Mouse (Mus musculus) hindbrain, embryonic 11.5 days (tissue): ENCODE results near the gene Ddx39b. TPM values are rescaled to one million over a fixed set of nuclear protein-coding genes. Genes with fewer than 3 reads are reported as not detected.

Experiments
- ATAC-seq: fragments of 200-750 bp; cut with Nextera tagmentation; 2 replicates; pipeline ENCODE4 v1.8.0; 2017; ENCODE audit warnings: mild to moderate bottlenecking, moderate TSS enrichment, moderate library complexity; ENCODE audit not compliant: low FRiP score
- DNase-seq: peaks from one replicate; pipeline ENCODE4 v3.0.0-alpha.2; 2015; ENCODE audit warnings: low spot score
- H3K27ac ChIP-seq: fragments of 300-500 bp; sonication (generic); 2 replicates; pipeline ENCODE4 v1.5.1; 2014; ENCODE audit warnings: mild to moderate bottlenecking, low read depth, low read length
- H3K27me3 ChIP-seq: fragments of 300-500 bp; sonication (generic); 2 replicates; pipeline ENCODE4 v1.6.1; 2014; ENCODE audit warnings: mild to moderate bottlenecking, low read length, moderate library complexity, mixed read lengths; ENCODE audit not compliant: control insufficient read depth, insufficient read depth
- H3K36me3 ChIP-seq: fragments of 300-500 bp; sonication (generic); 2 replicates; pipeline ENCODE4 v1.6.1; 2014; ENCODE audit warnings: mild to moderate bottlenecking, low read length, moderate library complexity, mixed read lengths; ENCODE audit not compliant: control insufficient read depth, insufficient read depth
- H3K4me1 ChIP-seq: fragments of 300-500 bp; sonication (generic); replicated peaks from 2 replicates; pipeline ENCODE4 v1.6.1; 2014; ENCODE audit warnings: low read length, mixed read lengths; ENCODE audit not compliant: control insufficient read depth, insufficient read depth
- H3K4me2 ChIP-seq: fragments of 300-500 bp; sonication (generic); replicated peaks from 2 replicates; pipeline ENCODE4 v1.6.1; 2014; ENCODE audit warnings: mild to moderate bottlenecking, low read depth, low read length
- H3K4me3 ChIP-seq: fragments of 300-500 bp; sonication (generic); 2 replicates; pipeline ENCODE4 v1.5.1; 2014; ENCODE audit warnings: low read depth, low read length
- H3K9ac ChIP-seq: fragments of 300-500 bp; sonication (generic); 2 replicates; pipeline ENCODE4 v1.6.1; 2014; ENCODE audit warnings: low read depth, low read length
- H3K9me3 ChIP-seq: fragments of 300-500 bp; sonication (generic); 2 replicates; pipeline ENCODE4 v1.6.1; 2016; ENCODE audit warnings: low read length; ENCODE audit not compliant: control insufficient read depth
- WGBS: fragments of 180-500 bp; shearing (Covaris S2); extraction: QIAGEN DNeasy Blood & Tissue Kit; methylation state at CpG from one replicate; pipeline ENCODE4 v1.1.7; 2014; 5-methylcytosine and 5-hydroxymethylcytosine counted together
- polyA plus RNA-seq: library from polyadenylated mRNA; unstranded; fragments of >200 nt; fragmentation: Nextera tagmentation; extraction: Ambion mirVana; gene quantifications from 2 replicates; pipeline ENCODE4 v1.2.1, GENCODE M21; 2014

The Ddx39b gene
- polyA plus RNA-seq, 1 experiment from 2014 or later = 633 TPM

GRCm38 (mm10) chr17:35198029-35198428 is 43.5 kb upstream of the Ddx39b start:
- Histone ChIP-seq H3K4me1 (peaks cover 2% of the 10 kb centered on the region; the same call in 1 of the 2 replicates), H3K27ac (no peak overlapping the region), H3K9ac (no peak overlapping the region), H3K4me2 (no peak overlapping the region), H3K27me3 (peaks cover 30% of the 10 kb centered on the region), H3K9me3 (no peaks in the 10 kb centered on the region), H3K36me3 (no peaks in the 10 kb centered on the region), H3K4me3 (no peak overlapping the region)
- 65% methylated on average over 7 of the region's 7 CpGs for WGBS
- ATAC-seq (no peak), DNase-seq (no peak)

- no peak overlapping the region for H3K27ac ChIP-seq
- H3K9ac ChIP-seq = no peak overlapping the region
- ATAC-seq (no peak), DNase-seq (no peak)
- H3K4me2 ChIP-seq = no peak overlapping the region
- no peaks in the 10 kb centered on the region for H3K9me3 ChIP-seq
- WGBS = 32% methylated on average over 8 of the region's 8 CpGs
- peaks cover 30% of the 10 kb centered on the region for H3K27me3 ChIP-seq
- H3K4me1 ChIP-seq = peaks cover 2% of the 10 kb centered on the region; the same call in 1 of the 2 replicates
- no peak overlapping the region for H3K4me3 ChIP-seq
- H3K36me3 ChIP-seq = no peaks in the 10 kb centered on the region
These were observed 42.6 kb upstream of the Ddx39b start for GRCm38 (mm10) chr17:35198946-35199345.

- peaks cover 18% of the 10 kb centered on the region for H3K27me3 ChIP-seq
- WGBS = 88% methylated on average over 11 of the region's 11 CpGs
These were observed 41.1 kb upstream of the Ddx39b start for GRCm38 (mm10) chr17:35200398-35200797.

GRCm38 (mm10) chr17:35201128-35201527 is 40.4 kb upstream of the Ddx39b start:
- no peak overlapping the region for H3K9ac ChIP-seq
- ATAC-seq (no peak), DNase-seq (no peak)
- 69% methylated on average over 11 of the region's 11 CpGs for WGBS
- H3K4me1 ChIP-seq = no peaks in the 10 kb centered on the region
- H3K9me3 ChIP-seq = no peaks in the 10 kb centered on the region
- H3K4me3 ChIP-seq = no peak overlapping the region
- peaks cover 10% of the 10 kb centered on the region for H3K27me3 ChIP-seq
- H3K27ac ChIP-seq = no peak overlapping the region
- no peak overlapping the region for H3K4me2 ChIP-seq
- no peaks in the 10 kb centered on the region for H3K36me3 ChIP-seq

More at GRCm38 (mm10) chr17:35200398-35200797, 41.1 kb upstream of the Ddx39b start:
- Histone ChIP-seq H3K9ac (no peak overlapping the region), H3K27ac (no peak overlapping the region), H3K9me3 (no peaks in the 10 kb centered on the region), H3K4me1 (peaks cover 2% of the 10 kb centered on the region; the same call in 1 of the 2 replicates), H3K4me2 (no peak overlapping the region), H3K4me3 (no peak overlapping the region), H3K36me3 (no peaks in the 10 kb centered on the region)
- ATAC-seq (no peak), DNase-seq (no peak)

- H3K4me2 ChIP-seq = no peak within 1 kb of the TSS
- no peak for ATAC-seq
- 48% methylated on average over 13 of the region's 13 CpGs for WGBS
These were observed 39.8 kb upstream of the Ddx39b start, which contains the start of gene Tnf for GRCm38 (mm10) chr17:35201787-35202186. Gene Tnf (minus strand): TSS chr17:35202007.

GRCm38 (mm10) chr17:35202442-35202841 is 39.1 kb upstream of the Ddx39b start:
- Histone ChIP-seq H3K9me3 (no peaks in the 10 kb centered on the region), H3K36me3 (no peaks in the 10 kb centered on the region), H3K27me3 (peaks cover 6% of the 10 kb centered on the region), H3K4me2 (no peak overlapping the region), H3K4me1 (no peaks in the 10 kb centered on the region), H3K9ac (no peak overlapping the region), H3K27ac (no peak overlapping the region), H3K4me3 (no peak overlapping the region)
- 73% methylated on average over 4 of the region's 4 CpGs for WGBS
- ATAC-seq = no peak
- DNase-seq = no peak

More at GRCm38 (mm10) chr17:35201787-35202186, 39.8 kb upstream of the Ddx39b start, which contains the start of gene Tnf:
- no peak within 1 kb of the TSS for H3K9ac ChIP-seq
- no peak for DNase-seq
- no peaks in the 10 kb centered on the region for H3K9me3 ChIP-seq
- H3K36me3 ChIP-seq = no peaks in the 10 kb centered on the region
- H3K27ac ChIP-seq = no peak within 1 kb of the TSS
- no peak within 1 kb of the TSS for H3K4me3 ChIP-seq
- H3K27me3 ChIP-seq = peaks cover 6% of the 10 kb centered on the region
- no peaks in the 10 kb centered on the region for H3K4me1 ChIP-seq

- no peak within 1 kb of the TSS for H3K4me3 ChIP-seq
- DNase-seq (no peak), ATAC-seq (no peak)
- H3K36me3 ChIP-seq = no peaks in the 10 kb centered on the region
- no peak within 1 kb of the TSS for H3K27ac ChIP-seq
- no peaks in the 10 kb centered on the region for H3K4me1 ChIP-seq
- no peak within 1 kb of the TSS for H3K4me2 ChIP-seq
- no peaks in the 10 kb centered on the region for H3K9me3 ChIP-seq
- peaks cover 2% of the 10 kb centered on the region; the same call in 1 of the 2 replicates for H3K27me3 ChIP-seq
- 26% methylated on average over 20 of the region's 20 CpGs for WGBS
- no peak within 1 kb of the TSS for H3K9ac ChIP-seq
These were observed 36.8 kb upstream of the Ddx39b start, which contains the start of gene Lta for GRCm38 (mm10) chr17:35204494-35205379. Gene Lta (minus strand): TSS chr17:35205351.

GRCm38 (mm10) chr17:35205380-35205769 is 36.2 kb upstream of the Ddx39b start:
- no peak for ATAC-seq
- Histone ChIP-seq H3K27ac (no peak overlapping the region), H3K36me3 (no peaks in the 10 kb centered on the region), H3K9ac (no peak overlapping the region), H3K9me3 (no peaks in the 10 kb centered on the region), H3K4me1 (no peaks in the 10 kb centered on the region), H3K4me3 (no peak overlapping the region), H3K27me3 (peaks cover 2% of the 10 kb centered on the region; the same call in 1 of the 2 replicates), H3K4me2 (no peak overlapping the region)
- no peak for DNase-seq
- 56% methylated on average over 10 of the region's 10 CpGs for WGBS
